Mouse (Mus musculus): Measurements from ENCODE around the gene Cbl. TPM values are rescaled to one million over a fixed set of nuclear protein-coding genes. Genes with fewer than 3 reads are reported as not detected.

Gene Cbl
- total RNA-seq (2014; fragmentation: Nextera tagmentation) (89.7 and 108 TPM in 2 replicates), total RNA-seq (2017) (40.3 and 42.9 TPM in 2 replicates)

GRCm38 (mm10) chr9:44233802-44234478, at the start of gene Cbl:
Gene Cbl (minus strand): TSS chr9:44234049.
- ATAC-seq (replicated peaks; ENCODE audit: poor library complexity, severe bottlenecking): peak; percentile 74

GRCm38 (mm10) chr9:44283183-44283582, 49.3 kb upstream of the Cbl start:
- ATAC-seq (replicated peaks; ENCODE audit: poor library complexity, severe bottlenecking): no peak

GRCm38 (mm10) chr9:44269973-44270372, 36.1 kb upstream of the Cbl start:
- ATAC-seq (replicated peaks; ENCODE audit: poor library complexity, severe bottlenecking): no peak

GRCm38 (mm10) chr9:44269077-44269476, 35.2 kb upstream of the Cbl start:
- ATAC-seq (replicated peaks; ENCODE audit: poor library complexity, severe bottlenecking): no peak

GRCm38 (mm10) chr9:44268432-44268831, 34.6 kb upstream of the Cbl start, which contains the start of gene Nlrx1:
Gene Nlrx1 (minus strand): TSS chr9:44268599.
- ATAC-seq (replicated peaks; ENCODE audit: poor library complexity, severe bottlenecking): peak; percentile 70

GRCm38 (mm10) chr9:44268027-44268360, 34.1 kb upstream of the Cbl start:
- ATAC-seq (replicated peaks; ENCODE audit: poor library complexity, severe bottlenecking): peak; percentile 80

DNA sequence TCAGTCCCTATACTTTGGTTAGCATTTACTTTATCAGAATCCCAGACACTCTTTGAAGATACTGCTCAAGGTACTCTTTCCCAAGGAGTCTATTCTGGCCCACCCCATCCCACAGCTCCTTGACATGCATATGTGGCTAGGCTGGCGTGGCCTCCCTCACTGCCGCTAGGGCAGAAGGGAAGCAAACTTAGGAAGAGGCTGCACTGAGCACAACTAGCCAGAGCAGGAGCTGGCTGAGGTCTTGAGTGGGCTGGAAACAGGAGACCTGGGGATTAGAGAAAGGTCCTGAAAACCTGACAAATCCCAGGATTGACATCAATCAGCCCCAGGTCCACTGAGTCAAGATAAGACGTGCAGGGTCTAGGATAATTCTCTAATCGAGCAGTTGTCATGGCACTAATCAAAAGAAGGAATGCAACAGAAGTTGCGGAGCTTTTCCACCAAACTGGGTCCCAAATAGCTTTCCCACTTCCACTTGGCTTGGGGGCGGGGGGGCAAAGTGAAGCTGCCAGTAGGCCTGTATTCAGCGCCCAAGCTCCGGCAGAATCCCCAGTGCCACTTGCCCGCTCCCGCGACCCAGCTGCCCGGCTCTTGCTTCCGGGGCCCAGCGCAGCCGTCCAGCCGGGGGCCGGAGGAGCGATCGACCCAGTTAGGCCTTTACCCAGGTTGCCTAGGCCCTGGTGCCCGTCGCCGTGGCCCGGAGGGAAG, 33.6 kb upstream of the Cbl start:
- no peak for ATAC-seq (replicated peaks; ENCODE audit: poor library complexity, severe bottlenecking)

GRCm38 (mm10) chr9:44266478-44267226, 32.8 kb upstream of the Cbl start:
- peak; percentile 40 for ATAC-seq (replicated peaks; ENCODE audit: poor library complexity, severe bottlenecking)

DNA sequence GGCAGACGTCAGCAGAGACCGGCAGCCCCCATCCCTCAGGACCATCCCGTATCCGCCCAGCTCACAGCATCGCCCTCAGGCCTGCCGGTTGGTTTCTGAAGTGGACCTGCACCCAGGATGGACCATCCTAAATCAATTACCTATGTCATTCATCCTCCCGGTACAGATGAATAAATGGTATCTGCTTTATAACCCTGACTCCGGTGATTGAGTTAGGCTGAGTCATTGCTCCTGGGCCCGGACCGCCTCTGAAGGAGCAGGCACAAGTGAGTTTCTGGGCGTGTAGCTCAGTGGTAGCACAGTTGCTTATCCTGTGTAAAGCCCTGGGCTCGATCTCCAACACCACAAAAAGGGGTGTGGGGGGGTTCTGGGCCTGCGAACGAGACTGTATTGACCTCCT, 27.5 kb upstream of the Cbl start:
- ATAC-seq (replicated peaks; ENCODE audit: poor library complexity, severe bottlenecking): no peak

GRCm38 (mm10) chr9:44259014-44259413, 25.2 kb upstream of the Cbl start:
- ATAC-seq (replicated peaks; ENCODE audit: poor library complexity, severe bottlenecking): peak; percentile 78

DNA sequence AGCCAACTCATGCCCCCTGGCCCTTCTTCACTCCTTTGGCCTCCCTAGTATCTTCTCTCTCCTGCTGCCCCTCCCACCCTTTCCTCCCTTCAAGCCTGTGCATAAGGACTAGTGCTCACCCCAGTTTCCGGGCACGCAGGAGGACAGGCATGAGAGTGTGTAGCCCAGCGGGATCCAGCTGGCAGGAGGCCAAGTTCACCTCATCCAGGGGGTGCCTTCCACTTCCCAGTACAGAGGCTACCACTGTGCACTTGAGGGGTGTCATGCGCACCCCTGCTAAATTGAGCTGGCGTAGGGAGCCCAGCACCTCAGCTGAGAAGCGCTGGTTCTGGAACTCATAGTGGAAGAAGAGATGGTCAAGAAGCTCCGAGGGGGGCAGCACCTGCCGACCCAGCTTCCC, 22.4 kb upstream of the Cbl start:
- ATAC-seq (replicated peaks; ENCODE audit: poor library complexity, severe bottlenecking): no peak

DNA sequence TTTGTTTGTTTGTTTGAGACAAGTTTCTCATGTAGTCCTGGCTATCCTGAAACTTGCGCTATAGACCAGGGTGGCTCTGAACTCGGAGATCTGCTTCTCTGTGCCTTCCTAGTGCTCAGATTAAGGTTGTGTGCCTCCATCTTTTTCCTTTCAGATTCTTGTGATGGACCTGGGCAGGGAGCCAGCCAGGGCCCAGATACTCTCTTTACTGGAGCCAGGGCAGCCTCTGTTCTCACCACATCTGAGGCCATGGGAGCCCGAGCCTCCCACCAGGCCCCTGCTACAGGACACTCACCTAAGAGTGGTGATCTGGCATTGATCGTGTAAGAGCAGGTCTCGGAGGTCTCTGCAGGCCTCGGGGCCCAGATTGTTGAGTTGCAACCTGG, 21.3 kb upstream of the Cbl start:
- no peak for ATAC-seq (replicated peaks; ENCODE audit: poor library complexity, severe bottlenecking)

- no peak for ATAC-seq (replicated peaks; ENCODE audit: poor library complexity, severe bottlenecking)
Measured at GRCm38 (mm10) chr9:44254508-44255135, 20.8 kb upstream of the Cbl start.

GRCm38 (mm10) chr9:44253441-44253840, 19.6 kb upstream of the Cbl start:
- no peak for ATAC-seq (replicated peaks; ENCODE audit: poor library complexity, severe bottlenecking)

GRCm38 (mm10) chr9:44251314-44251713, 17.5 kb upstream of the Cbl start, which contains the start of gene Pdzd3:
Gene Pdzd3 (minus strand): TSS chr9:44251471.
- no peak for ATAC-seq (replicated peaks; ENCODE audit: poor library complexity, severe bottlenecking)

- no peak for ATAC-seq (replicated peaks; ENCODE audit: poor library complexity, severe bottlenecking)
Measured at GRCm38 (mm10) chr9:44250445-44250844, 16.6 kb upstream of the Cbl start.

DNA sequence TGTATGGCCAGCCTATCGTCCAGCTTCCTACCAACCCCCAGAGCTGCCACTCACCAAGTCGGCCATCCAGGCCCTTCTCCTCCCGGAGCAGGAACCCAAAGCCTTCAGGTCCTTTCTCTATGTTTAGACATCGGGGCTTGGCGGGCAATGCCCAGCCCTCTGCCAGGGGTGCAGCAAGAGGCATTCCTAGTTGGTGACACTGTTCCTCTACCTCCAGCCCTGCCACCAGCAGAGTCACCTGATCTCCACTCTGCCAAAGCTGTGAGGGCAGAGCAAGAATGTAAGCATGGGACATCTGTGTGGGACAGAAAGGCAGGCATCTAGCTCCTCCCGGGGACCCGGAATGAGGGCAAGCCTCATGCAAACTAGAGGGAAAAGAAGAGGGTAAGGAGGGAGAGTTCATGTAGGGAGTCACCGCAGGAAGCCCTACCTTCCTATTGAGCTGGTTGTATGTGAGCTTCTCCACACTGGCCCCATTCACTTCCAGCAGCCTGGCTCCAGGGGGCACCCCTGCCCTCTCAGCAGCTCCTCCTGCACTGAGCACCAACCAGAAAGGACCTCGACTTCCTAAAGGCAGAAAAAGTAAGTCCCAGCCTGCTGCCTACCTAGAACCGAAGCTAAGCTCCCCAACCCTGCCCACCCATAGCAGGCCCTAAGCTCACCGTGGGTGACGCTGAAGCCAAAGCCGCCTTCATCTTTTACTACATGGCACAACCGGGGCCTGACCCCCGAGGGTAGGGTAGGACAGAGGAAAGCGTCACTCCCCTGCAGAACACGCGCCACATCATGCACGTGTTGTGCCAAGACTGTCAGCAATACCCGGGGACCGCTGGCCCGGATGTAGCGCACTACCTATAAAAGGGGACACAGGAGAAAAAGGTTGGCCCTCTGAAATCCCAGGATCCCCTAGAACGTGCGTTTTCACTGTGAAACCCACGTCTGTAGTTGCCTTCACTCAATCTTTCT, 15.6 kb upstream of the Cbl start:
- peak; percentile 85 for ATAC-seq (replicated peaks; ENCODE audit: poor library complexity, severe bottlenecking)

GRCm38 (mm10) chr9:44247907-44248306, 14.1 kb upstream of the Cbl start:
- ATAC-seq (replicated peaks; ENCODE audit: poor library complexity, severe bottlenecking): no peak

DNA sequence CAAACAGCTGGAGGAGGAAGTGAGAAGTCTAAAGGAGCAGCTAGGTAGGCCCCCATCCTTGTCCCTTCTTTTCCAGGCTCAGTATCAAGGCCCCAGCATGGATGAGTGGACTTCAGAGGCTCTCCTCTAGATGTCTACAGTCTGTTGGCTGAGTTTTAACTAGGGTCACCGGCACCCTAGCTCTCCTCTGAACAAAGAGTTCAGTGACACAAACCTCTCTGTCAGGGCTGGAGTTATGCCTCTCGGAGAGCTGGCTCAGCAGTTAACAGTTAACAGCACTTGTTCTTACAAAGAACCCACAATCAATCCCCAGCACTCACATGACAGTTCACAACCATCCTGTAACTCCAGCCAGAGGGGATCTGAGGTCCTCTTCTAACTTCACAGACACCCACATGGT, 9.8 kb upstream of the Cbl start:
- ATAC-seq (replicated peaks; ENCODE audit: poor library complexity, severe bottlenecking): no peak

GRCm38 (mm10) chr9:44241418-44241817, 7.6 kb upstream of the Cbl start:
- ATAC-seq (replicated peaks; ENCODE audit: poor library complexity, severe bottlenecking): no peak
